Mouse (Mus musculus): ENCODE data around the gene Mxi1. TPM values are rescaled to one million over a fixed set of nuclear protein-coding genes. Genes with fewer than 3 reads are reported as not detected.

The Mxi1 gene
- polyA plus RNA-seq, 1 experiment from 2014 or later: 29.3 TPM

- no peaks in the 10 kb centered on the region for H3K27me3 ChIP-seq (ENCODE audit: control insufficient read depth, insufficient read depth, low read length)
- H3K9ac ChIP-seq (replicated peaks; ENCODE audit: low read depth, low read length): no peak overlapping the region
- WGBS: 77% methylated on average over 12 of the region's 12 CpGs
- H3K27ac ChIP-seq (ENCODE audit: low read length): no peak overlapping the region
- no peaks in the 10 kb centered on the region for H3K4me1 ChIP-seq (ENCODE audit: control insufficient read depth, insufficient read depth, low read length)
- H3K4me3 ChIP-seq (ENCODE audit: low read depth, low read length): no peak overlapping the region
- no peak overlapping the region for H3K4me2 ChIP-seq (replicated peaks; ENCODE audit: low read depth, low read length)
- ATAC-seq (ENCODE audit: insufficient number of reproducible peaks, insufficient read depth, low FRiP score, low read depth): no peak
- H3K36me3 ChIP-seq (ENCODE audit: control insufficient read depth, insufficient read depth, low read length): no peaks in the 10 kb centered on the region
- H3K9me3 ChIP-seq (ENCODE audit: control insufficient read depth, low read depth, low read length): no peaks in the 10 kb centered on the region
Observed at GRCm38 (mm10) chr19:53397451-53398233, 87.3 kb downstream of the Mxi1 start.

- H3K4me1 ChIP-seq (ENCODE audit: control insufficient read depth, insufficient read depth, low read length): no peaks in the 10 kb centered on the region
- H3K4me2 ChIP-seq (replicated peaks; ENCODE audit: low read depth, low read length): no peak overlapping the region
- H3K9me3 ChIP-seq (ENCODE audit: control insufficient read depth, low read depth, low read length): peaks cover 2% of the 10 kb centered on the region; the same call in 1 of the 2 replicates
- H3K4me3 ChIP-seq (ENCODE audit: low read depth, low read length): no peak overlapping the region
- 84% methylated on average over 4 of the region's 4 CpGs for WGBS
- no peak overlapping the region for H3K27ac ChIP-seq (ENCODE audit: low read length)
- no peaks in the 10 kb centered on the region for H3K36me3 ChIP-seq (ENCODE audit: control insufficient read depth, insufficient read depth, low read length)
- no peak overlapping the region for H3K9ac ChIP-seq (replicated peaks; ENCODE audit: low read depth, low read length)
- H3K27me3 ChIP-seq (ENCODE audit: control insufficient read depth, insufficient read depth, low read length): no peaks in the 10 kb centered on the region
- no peak for ATAC-seq (ENCODE audit: insufficient number of reproducible peaks, insufficient read depth, low FRiP score, low read depth)
Observed at GRCm38 (mm10) chr19:53399213-53399612, 88.9 kb downstream of the Mxi1 start.

- H3K4me2 ChIP-seq (replicated peaks; ENCODE audit: low read depth, low read length): no peak overlapping the region
- no peaks in the 10 kb centered on the region for H3K27me3 ChIP-seq (ENCODE audit: control insufficient read depth, insufficient read depth, low read length)
- H3K36me3 ChIP-seq (ENCODE audit: control insufficient read depth, insufficient read depth, low read length): no peaks in the 10 kb centered on the region
- ATAC-seq (ENCODE audit: insufficient number of reproducible peaks, insufficient read depth, low FRiP score, low read depth): no peak
- no peaks in the 10 kb centered on the region for H3K4me1 ChIP-seq (ENCODE audit: control insufficient read depth, insufficient read depth, low read length)
- no peak overlapping the region for H3K4me3 ChIP-seq (ENCODE audit: low read depth, low read length)
- H3K9me3 ChIP-seq (ENCODE audit: control insufficient read depth, low read depth, low read length): peaks cover 8% of the 10 kb centered on the region; the same call in 1 of the 2 replicates
- H3K27ac ChIP-seq (ENCODE audit: low read length): no peak overlapping the region
- no peak overlapping the region for H3K9ac ChIP-seq (replicated peaks; ENCODE audit: low read depth, low read length)
- WGBS: 72% methylated on average over 16 of the region's 16 CpGs
Observed at GRCm38 (mm10) chr19:53400332-53401110, 90.2 kb downstream of the Mxi1 start.

GRCm38 (mm10) chr19:53402741-53403432 is 92.6 kb downstream of the Mxi1 start:
- ATAC-seq (ENCODE audit: insufficient number of reproducible peaks, insufficient read depth, low FRiP score, low read depth): no peak
- no peak overlapping the region for H3K4me3 ChIP-seq (ENCODE audit: low read depth, low read length)
- no peaks in the 10 kb centered on the region for H3K27me3 ChIP-seq (ENCODE audit: control insufficient read depth, insufficient read depth, low read length)
- H3K9me3 ChIP-seq (ENCODE audit: control insufficient read depth, low read depth, low read length): peaks cover 8% of the 10 kb centered on the region; the same call in 1 of the 2 replicates
- no peak overlapping the region for H3K27ac ChIP-seq (ENCODE audit: low read length)
- H3K4me1 ChIP-seq (ENCODE audit: control insufficient read depth, insufficient read depth, low read length): no peaks in the 10 kb centered on the region
- WGBS: 51% methylated on average over 12 of the region's 12 CpGs
- no peak overlapping the region for H3K4me2 ChIP-seq (replicated peaks; ENCODE audit: low read depth, low read length)
- H3K36me3 ChIP-seq (ENCODE audit: control insufficient read depth, insufficient read depth, low read length): no peaks in the 10 kb centered on the region
- H3K9ac ChIP-seq (replicated peaks; ENCODE audit: low read depth, low read length): no peak overlapping the region

GRCm38 (mm10) chr19:53404219-53404836 is 94.0 kb downstream of the Mxi1 start:
- Histone ChIP-seq H3K36me3 (ENCODE audit: control insufficient read depth, insufficient read depth, low read length) (no peaks in the 10 kb centered on the region), H3K9me3 (ENCODE audit: control insufficient read depth, low read depth, low read length) (peaks cover 8% of the 10 kb centered on the region; the same call in 1 of the 2 replicates), H3K27ac (ENCODE audit: low read length) (no peak overlapping the region), H3K4me3 (ENCODE audit: low read depth, low read length) (no peak overlapping the region), H3K27me3 (ENCODE audit: control insufficient read depth, insufficient read depth, low read length) (no peaks in the 10 kb centered on the region), H3K9ac (replicated peaks; ENCODE audit: low read depth, low read length) (no peak overlapping the region), H3K4me2 (replicated peaks; ENCODE audit: low read depth, low read length) (no peak overlapping the region), H3K4me1 (ENCODE audit: control insufficient read depth, insufficient read depth, low read length) (no peaks in the 10 kb centered on the region)
- WGBS: 86% methylated on average over 10 of the region's 10 CpGs
- no peak for ATAC-seq (ENCODE audit: insufficient number of reproducible peaks, insufficient read depth, low FRiP score, low read depth)

- no peak overlapping the region for H3K4me3 ChIP-seq (ENCODE audit: low read depth, low read length)
- no peaks in the 10 kb centered on the region for H3K4me1 ChIP-seq (ENCODE audit: control insufficient read depth, insufficient read depth, low read length)
- ATAC-seq (ENCODE audit: insufficient number of reproducible peaks, insufficient read depth, low FRiP score, low read depth): no peak
- no peak overlapping the region for H3K9ac ChIP-seq (replicated peaks; ENCODE audit: low read depth, low read length)
- H3K4me2 ChIP-seq (replicated peaks; ENCODE audit: low read depth, low read length): no peak overlapping the region
- WGBS: 79% methylated on average over 18 of the region's 18 CpGs
- H3K36me3 ChIP-seq (ENCODE audit: control insufficient read depth, insufficient read depth, low read length): no peaks in the 10 kb centered on the region
- no peaks in the 10 kb centered on the region for H3K27me3 ChIP-seq (ENCODE audit: control insufficient read depth, insufficient read depth, low read length)
- no peak overlapping the region for H3K27ac ChIP-seq (ENCODE audit: low read length)
- peaks cover 8% of the 10 kb centered on the region; the same call in 1 of the 2 replicates for H3K9me3 ChIP-seq (ENCODE audit: control insufficient read depth, low read depth, low read length)
Observed at GRCm38 (mm10) chr19:53404837-53405356, 94.6 kb downstream of the Mxi1 start.

GRCm38 (mm10) chr19:53405810-53406209 is 95.5 kb downstream of the Mxi1 start:
- peaks cover 8% of the 10 kb centered on the region; the same call in 1 of the 2 replicates for H3K9me3 ChIP-seq (ENCODE audit: control insufficient read depth, low read depth, low read length)
- H3K4me1 ChIP-seq (ENCODE audit: control insufficient read depth, insufficient read depth, low read length): no peaks in the 10 kb centered on the region
- H3K4me3 ChIP-seq (ENCODE audit: low read depth, low read length): no peak overlapping the region
- no peaks in the 10 kb centered on the region for H3K27me3 ChIP-seq (ENCODE audit: control insufficient read depth, insufficient read depth, low read length)
- H3K9ac ChIP-seq (replicated peaks; ENCODE audit: low read depth, low read length): no peak overlapping the region
- H3K27ac ChIP-seq (ENCODE audit: low read length): no peak overlapping the region
- H3K4me2 ChIP-seq (replicated peaks; ENCODE audit: low read depth, low read length): no peak overlapping the region
- 44% methylated on average over 2 of the region's 2 CpGs for WGBS
- no peaks in the 10 kb centered on the region for H3K36me3 ChIP-seq (ENCODE audit: control insufficient read depth, insufficient read depth, low read length)
- ATAC-seq (ENCODE audit: insufficient number of reproducible peaks, insufficient read depth, low FRiP score, low read depth): no peak

GRCm38 (mm10) chr19:53407350-53407749 is 97.0 kb downstream of the Mxi1 start:
- 67% methylated on average over 2 of the region's 2 CpGs for WGBS
- H3K4me3 ChIP-seq (ENCODE audit: low read depth, low read length): no peak overlapping the region
- peaks cover 4% of the 10 kb centered on the region; the same call in 1 of the 2 replicates for H3K4me1 ChIP-seq (ENCODE audit: control insufficient read depth, insufficient read depth, low read length)
- no peak overlapping the region for H3K9ac ChIP-seq (replicated peaks; ENCODE audit: low read depth, low read length)
- no peaks in the 10 kb centered on the region for H3K27me3 ChIP-seq (ENCODE audit: control insufficient read depth, insufficient read depth, low read length)
- peaks cover 8% of the 10 kb centered on the region; the same call in 1 of the 2 replicates for H3K9me3 ChIP-seq (ENCODE audit: control insufficient read depth, low read depth, low read length)
- no peak overlapping the region for H3K27ac ChIP-seq (ENCODE audit: low read length)
- ATAC-seq (ENCODE audit: insufficient number of reproducible peaks, insufficient read depth, low FRiP score, low read depth): no peak
- no peak overlapping the region for H3K4me2 ChIP-seq (replicated peaks; ENCODE audit: low read depth, low read length)
- no peaks in the 10 kb centered on the region for H3K36me3 ChIP-seq (ENCODE audit: control insufficient read depth, insufficient read depth, low read length)
